Mouse (Mus musculus): Measurements from ENCODE around the gene Rab1a.

GRCm38 (mm10) chr11:20275974-20276373 is 74.7 kb downstream of the Rab1a start:
- no peak for TF ChIP-seq CTCF (IDR thresholded peaks at IDR 0.05; ENCODE audit: low read depth, low read length)
- TF ChIP-seq POLR2A (IDR thresholded peaks at IDR 0.05; ENCODE audit: extremely low read depth, insufficient read depth, low read length), result no peak

Measured in liver, adult 2 months (tissue).